Mouse (Mus musculus): ENCODE results near the gene Ddr1. TPM values are rescaled to one million over a fixed set of nuclear protein-coding genes. Genes with fewer than 3 reads are reported as not detected.

Ddr1 gene
- 4.8 TPM for polyA plus RNA-seq (2014; fragmentation: Illumina TruSeq; extraction: RNeasy Lipid Tissue Mini Kit (QIAGEN cat#74804); ENCODE audit: low replicate concordance)

GRCm38 (mm10) chr17:35704621-35705464, at the start of gene Ddr1:
Gene Ddr1 (minus strand): TSS chr17:35704621.

GRCm38 (mm10) chr17:35673416-35674035, 30.9 kb downstream of the Ddr1 start, which contains the start of gene Gtf2h4:
Gene Gtf2h4 (minus strand): TSS chr17:35673739.

GRCm38 (mm10) chr17:35667334-35668065, 36.9 kb downstream of the Ddr1 start, which contains the start of gene Vars2:
Gene Vars2 (minus strand): TSS chr17:35667592.

GRCm38 (mm10) chr17:35643609-35644236, 60.7 kb downstream of the Ddr1 start, which contains the start of gene Mucl3:
Gene Mucl3 (minus strand): TSS chr17:35643695.

Other genes with a start within 250 kb of the Ddr1 start
- 2.3 TPM for gene H2-Q10, start 234.5 kb downstream of the Ddr1 start, polyA plus RNA-seq (2014; fragmentation: Illumina TruSeq; extraction: RNeasy Lipid Tissue Mini Kit (QIAGEN cat#74804); ENCODE audit: low replicate concordance)
- not detected for gene Pou5f1, start 198.6 kb downstream of the Ddr1 start, polyA plus RNA-seq (2014; fragmentation: Illumina TruSeq; extraction: RNeasy Lipid Tissue Mini Kit (QIAGEN cat#74804); ENCODE audit: low replicate concordance)
- gene Tcf19, start 187.8 kb downstream of the Ddr1 start, polyA plus RNA-seq (2014; fragmentation: Illumina TruSeq; extraction: RNeasy Lipid Tissue Mini Kit (QIAGEN cat#74804); ENCODE audit: low replicate concordance), result 1.3 TPM
- gene Cchcr1, start 187.5 kb downstream of the Ddr1 start, polyA plus RNA-seq (2014; fragmentation: Illumina TruSeq; extraction: RNeasy Lipid Tissue Mini Kit (QIAGEN cat#74804); ENCODE audit: low replicate concordance), result 0.74 TPM
- not detected for gene Psors1c2, start 171.4 kb downstream of the Ddr1 start, polyA plus RNA-seq (2014; fragmentation: Illumina TruSeq; extraction: RNeasy Lipid Tissue Mini Kit (QIAGEN cat#74804); ENCODE audit: low replicate concordance)
- not detected for gene Cdsn, start 152.5 kb downstream of the Ddr1 start, polyA plus RNA-seq (2014; fragmentation: Illumina TruSeq; extraction: RNeasy Lipid Tissue Mini Kit (QIAGEN cat#74804); ENCODE audit: low replicate concordance)
- gene 2300002M23Rik, start 137.2 kb downstream of the Ddr1 start, polyA plus RNA-seq (2014; fragmentation: Illumina TruSeq; extraction: RNeasy Lipid Tissue Mini Kit (QIAGEN cat#74804); ENCODE audit: low replicate concordance), result not detected
- not detected for gene Sfta2, start 103.1 kb downstream of the Ddr1 start, polyA plus RNA-seq (2014; fragmentation: Illumina TruSeq; extraction: RNeasy Lipid Tissue Mini Kit (QIAGEN cat#74804); ENCODE audit: low replicate concordance)
- gene Gm9573, start 78.0 kb downstream of the Ddr1 start, polyA plus RNA-seq (2014; fragmentation: Illumina TruSeq; extraction: RNeasy Lipid Tissue Mini Kit (QIAGEN cat#74804); ENCODE audit: low replicate concordance), result not detected
- not detected for gene Mucl3, start 60.9 kb downstream of the Ddr1 start, polyA plus RNA-seq (2014; fragmentation: Illumina TruSeq; extraction: RNeasy Lipid Tissue Mini Kit (QIAGEN cat#74804); ENCODE audit: low replicate concordance)
- 0.59 TPM for gene Vars2, start 37.0 kb downstream of the Ddr1 start, polyA plus RNA-seq (2014; fragmentation: Illumina TruSeq; extraction: RNeasy Lipid Tissue Mini Kit (QIAGEN cat#74804); ENCODE audit: low replicate concordance)
- gene Gtf2h4, start 30.9 kb downstream of the Ddr1 start, polyA plus RNA-seq (2014; fragmentation: Illumina TruSeq; extraction: RNeasy Lipid Tissue Mini Kit (QIAGEN cat#74804); ENCODE audit: low replicate concordance), result 2.7 TPM
- gene Ier3, start 117.1 kb upstream of the Ddr1 start, polyA plus RNA-seq (2014; fragmentation: Illumina TruSeq; extraction: RNeasy Lipid Tissue Mini Kit (QIAGEN cat#74804); ENCODE audit: low replicate concordance), result 3.7 TPM
- gene Flot1, start 118.6 kb upstream of the Ddr1 start, polyA plus RNA-seq (2014; fragmentation: Illumina TruSeq; extraction: RNeasy Lipid Tissue Mini Kit (QIAGEN cat#74804); ENCODE audit: low replicate concordance), result 3.5 TPM
- gene Tubb5, start 133.7 kb upstream of the Ddr1 start, polyA plus RNA-seq (2014; fragmentation: Illumina TruSeq; extraction: RNeasy Lipid Tissue Mini Kit (QIAGEN cat#74804); ENCODE audit: low replicate concordance), result 23.6 TPM
- 9.7 TPM for gene Mdc1, start 136.9 kb upstream of the Ddr1 start, polyA plus RNA-seq (2014; fragmentation: Illumina TruSeq; extraction: RNeasy Lipid Tissue Mini Kit (QIAGEN cat#74804); ENCODE audit: low replicate concordance)
- gene Nrm, start 156.7 kb upstream of the Ddr1 start, polyA plus RNA-seq (2014; fragmentation: Illumina TruSeq; extraction: RNeasy Lipid Tissue Mini Kit (QIAGEN cat#74804); ENCODE audit: low replicate concordance), result 1.3 TPM
- 1.2 TPM for gene Ppp1r18, start 161.0 kb upstream of the Ddr1 start, polyA plus RNA-seq (2014; fragmentation: Illumina TruSeq; extraction: RNeasy Lipid Tissue Mini Kit (QIAGEN cat#74804); ENCODE audit: low replicate concordance)
- gene Dhx16, start 175.2 kb upstream of the Ddr1 start, polyA plus RNA-seq (2014; fragmentation: Illumina TruSeq; extraction: RNeasy Lipid Tissue Mini Kit (QIAGEN cat#74804); ENCODE audit: low replicate concordance), result 16.5 TPM
- 30.1 TPM for gene 2310061I04Rik, start 192.8 kb upstream of the Ddr1 start, polyA plus RNA-seq (2014; fragmentation: Illumina TruSeq; extraction: RNeasy Lipid Tissue Mini Kit (QIAGEN cat#74804); ENCODE audit: low replicate concordance)
- gene Atat1, start 205.5 kb upstream of the Ddr1 start, polyA plus RNA-seq (2014; fragmentation: Illumina TruSeq; extraction: RNeasy Lipid Tissue Mini Kit (QIAGEN cat#74804); ENCODE audit: low replicate concordance), result 17.0 TPM
- 8.4 TPM for gene Mrps18b, start 211.8 kb upstream of the Ddr1 start, polyA plus RNA-seq (2014; fragmentation: Illumina TruSeq; extraction: RNeasy Lipid Tissue Mini Kit (QIAGEN cat#74804); ENCODE audit: low replicate concordance)
- gene Ppp1r10, start 211.8 kb upstream of the Ddr1 start, polyA plus RNA-seq (2014; fragmentation: Illumina TruSeq; extraction: RNeasy Lipid Tissue Mini Kit (QIAGEN cat#74804); ENCODE audit: low replicate concordance), result 28.3 TPM

Measured in small intestine, adult 10 weeks (tissue).